In the genomic region with DNA sequence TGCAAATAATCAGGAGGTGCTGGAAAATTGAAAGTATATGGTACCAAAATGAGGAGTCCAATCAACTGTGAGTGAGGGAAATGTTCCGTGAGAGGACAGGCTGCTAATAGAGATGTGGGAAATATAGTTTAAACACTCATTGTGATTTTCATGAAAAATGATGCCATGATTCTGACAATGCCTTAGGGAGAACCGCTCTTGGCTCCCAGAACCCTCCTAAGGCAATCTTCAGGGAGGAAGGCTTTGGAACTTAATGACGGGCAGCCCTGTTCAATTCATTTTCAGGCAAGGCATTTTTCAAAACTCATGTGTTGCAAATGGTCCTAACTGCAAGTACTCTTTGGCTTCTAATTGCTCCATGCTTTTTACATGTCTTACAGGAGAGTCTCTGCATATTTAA, we compare ENCODE assay signal across 21 mouse cellular contexts.
A peak's percentile ranks its signal among the peaks of the same experiment; 100 is the strongest.
DNase-seq lines count a peak whose midpoint lies in the region; ATAC-seq lines count a peak whose summit lies in the region.
"Had no signal": no experiment of that assay in that cellular context is flagged by ENCODE, and none has a peak within 500 bp of the region (broad histone marks: within the 10 kb centered on the region; RNA-seq: fewer than 3 reads in every experiment).

No protein-coding gene starts in this region.

- no peak overlapping the region for H3K4me2 ChIP-seq in hindbrain, embryonic 15.5 days
- no peak overlapping the region for H3K4me2 ChIP-seq in neural tube, embryonic 12.5 days (replicated peaks)
- H3K4me2 ChIP-seq: intestine, embryonic 15.5 days; liver, embryonic 15.5 days had no signal

- WGBS in hindbrain, embryonic 15.5 days = 35% methylated on average over 3 of the region's 3 CpGs
- 84% methylated on average over 3 of the region's 3 CpGs for WGBS in hindbrain, embryonic 10.5 days
- 54% methylated on average over 3 of the region's 3 CpGs for WGBS in neural tube, embryonic 12.5 days

- H3K27me3 ChIP-seq in hindbrain, embryonic 15.5 days = no peaks in the 10 kb centered on the region
- H3K27me3 ChIP-seq in hindbrain, embryonic 10.5 days (ENCODE audit: insufficient read depth, poor library complexity, severe bottlenecking) = no peaks in the 10 kb centered on the region
- no peaks in the 10 kb centered on the region for H3K27me3 ChIP-seq in neural tube, embryonic 12.5 days (replicated peaks)
- H3K27me3 ChIP-seq: intestine, embryonic 15.5 days; liver, embryonic 15.5 days had no signal

- H3K27ac ChIP-seq in hindbrain, embryonic 15.5 days (replicated peaks) = no peak overlapping the region
- H3K27ac ChIP-seq in hindbrain, embryonic 10.5 days = no peak overlapping the region
- no peak overlapping the region for H3K27ac ChIP-seq in neural tube, embryonic 12.5 days
- H3K27ac ChIP-seq: intestine, embryonic 15.5 days; left cerebral cortex, adult 2 months; limb, embryonic 10.5 days; liver, embryonic 15.5 days; stomach, postnatal 0 days had no signal

- H3K4me1 ChIP-seq in hindbrain, embryonic 15.5 days (replicated peaks) = no peaks in the 10 kb centered on the region
- H3K4me1 ChIP-seq in hindbrain, embryonic 10.5 days (replicated peaks) = 0 out of 2 replicates have a peak, but pooled peaks cover under 1% of the 10 kb centered on the region
- no peaks in the 10 kb centered on the region for H3K4me1 ChIP-seq in neural tube, embryonic 12.5 days
- H3K4me1 ChIP-seq: intestine, embryonic 15.5 days; limb, embryonic 10.5 days; liver, embryonic 15.5 days had no signal

- no peaks in the 10 kb centered on the region for H3K36me3 ChIP-seq in hindbrain, embryonic 15.5 days
- no peaks in the 10 kb centered on the region for H3K36me3 ChIP-seq in hindbrain, embryonic 10.5 days
- H3K36me3 ChIP-seq in neural tube, embryonic 12.5 days = no peaks in the 10 kb centered on the region
- H3K36me3 ChIP-seq: intestine, embryonic 15.5 days; limb, embryonic 10.5 days; liver, embryonic 15.5 days had no signal

- H3K9ac ChIP-seq in hindbrain, embryonic 15.5 days = no peak overlapping the region
- H3K9ac ChIP-seq in neural tube, embryonic 12.5 days = no peak overlapping the region
- H3K9ac ChIP-seq: intestine, embryonic 15.5 days; liver, embryonic 15.5 days had no signal

- peak; percentile 48; the same call in 1 of the 2 replicates for ATAC-seq in hindbrain, embryonic 15.5 days (ENCODE audit: low FRiP score, low read depth)
- ATAC-seq in neural tube, embryonic 12.5 days (ENCODE audit: low FRiP score, low read depth) = peak; percentile 49; the same call in 1 of the 2 replicates
- ATAC-seq: intestine, embryonic 15.5 days had no signal

- no peaks in the 10 kb centered on the region for H3K9me3 ChIP-seq in hindbrain, embryonic 15.5 days
- no peaks in the 10 kb centered on the region for H3K9me3 ChIP-seq in hindbrain, embryonic 10.5 days
- no peaks in the 10 kb centered on the region for H3K9me3 ChIP-seq in neural tube, embryonic 12.5 days
- H3K9me3 ChIP-seq: intestine, embryonic 15.5 days; limb, embryonic 10.5 days; liver, embryonic 15.5 days had no signal

- H3K4me3 ChIP-seq in hindbrain, embryonic 15.5 days = no peak overlapping the region
- no peak overlapping the region for H3K4me3 ChIP-seq in hindbrain, embryonic 10.5 days
- H3K4me3 ChIP-seq in neural tube, embryonic 12.5 days = no peak overlapping the region
- H3K4me3 ChIP-seq: intestine, embryonic 15.5 days; left cerebral cortex, adult 2 months; limb, embryonic 10.5 days; liver, embryonic 15.5 days had no signal

- peak; percentile 5 to 6 for DNase-seq in cerebellum, postnatal 14 days
- no peak for DNase-seq in cerebellum, adult 9-10 months
- DNase-seq in hindbrain, embryonic 10.5 days (ENCODE audit: low spot score) = no peak
- no peak for DNase-seq in neural tube, embryonic 10.5 days (ENCODE audit: extremely low spot score, low spot score)
- DNase-seq in frontal cortex, postnatal 10 days (ENCODE audit: low spot score in 2 of 2) = no peak
- DNase-seq: adrenal gland, postnatal 14 days; heart, postnatal 4 days; kidney, adult 8-10 months; kidney, postnatal 10 days; liver; lung, postnatal 4 days; right cerebral cortex, postnatal 14 days; thymus, adult 2 months; thymus, postnatal 4 days had no signal

Comparison
In these comparisons a context has a peak if more than half of its experiments do, and no peak if none do; other contexts are left out.
1. DNase-seq: peak in cerebellum, postnatal 14 days (2 of 2); none in cerebellum, adult 9-10 months (single experiment), hindbrain, embryonic 10.5 days (single experiment), neural tube, embryonic 10.5 days (single experiment) and frontal cortex, postnatal 10 days (0 of 2).